Mouse (Mus musculus): ENCODE data around the gene Fyb2.

DNA sequence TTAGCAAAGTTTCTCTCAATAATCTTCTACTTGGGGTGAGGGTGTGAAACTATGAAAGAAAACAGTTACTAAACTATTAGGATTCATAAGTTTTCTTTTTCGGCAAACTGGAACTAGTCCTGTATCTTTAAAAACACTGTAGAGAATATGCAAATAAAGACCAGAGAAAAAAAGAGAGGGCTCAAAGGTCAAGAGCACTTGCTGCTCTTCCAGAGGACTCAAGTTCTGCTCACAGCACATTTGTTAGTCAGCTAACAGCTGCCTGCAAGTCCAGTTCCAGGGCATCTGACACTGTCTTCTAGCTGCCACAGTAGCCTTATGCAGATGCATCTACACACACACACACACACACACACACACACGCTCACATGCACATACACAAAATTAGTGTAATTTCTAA lies 59.4 kb downstream of the Fyb2 start:
- TF ChIP-seq CTCF (IDR thresholded peaks at IDR 0.05; ENCODE audit: low read depth, low read length) = no peak
- no peak for TF ChIP-seq TAL1 (conservative IDR thresholded peaks at IDR 0.05; ENCODE audit: low read depth, low read length)
- no peak for TF ChIP-seq POLR2AphosphoS5 (IDR thresholded peaks at IDR 0.05; ENCODE audit: insufficient replicate concordance, low read depth, low read length)
